Mouse (Mus musculus): Measurements from ENCODE around the gene Wfikkn2.

DNA sequence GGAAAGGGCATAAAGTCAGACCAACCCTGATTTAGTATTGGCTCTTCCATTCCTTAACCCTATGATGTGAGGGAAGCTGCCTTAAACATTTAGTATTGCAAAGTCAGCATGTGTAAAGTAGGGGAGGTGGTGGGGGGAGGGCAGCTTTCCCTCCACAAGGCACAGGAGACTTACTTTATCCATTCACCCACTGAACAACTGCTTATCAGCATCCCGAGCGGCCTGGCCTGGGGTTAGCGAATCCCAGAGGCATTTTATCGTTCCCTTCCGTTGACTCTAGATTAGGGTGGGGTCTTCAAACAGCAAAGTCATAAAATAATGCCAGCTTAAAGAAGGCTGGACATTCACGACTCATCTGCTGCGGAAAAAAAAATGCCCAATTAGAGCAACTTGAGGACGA, 15.6 kb downstream of the Wfikkn2 start:
- TF ChIP-seq CTCF (IDR thresholded peaks at IDR 0.05; ENCODE audit: low read depth, low read length) (no peak), POLR2A (IDR thresholded peaks at IDR 0.05; ENCODE audit: borderline replicate concordance, low read depth, low read length) (no peak)

Data from bone marrow macrophage, adult 2 months (primary cell).